Mouse (Mus musculus): ENCODE data around the gene Brms1l. TPM values are rescaled to one million over a fixed set of nuclear protein-coding genes. Genes with fewer than 3 reads are reported as not detected.

The Brms1l gene
- polyA plus RNA-seq, 1 experiment, result 22.5 TPM

- Histone ChIP-seq H3K36me3 (ENCODE audit: control insufficient read depth, insufficient read depth) (no peaks in the 10 kb centered on the region), H3ac (ENCODE audit: control insufficient read depth, insufficient read length, low read depth) (no peak overlapping the region), H3K4me3 (ENCODE audit: insufficient read depth, poor library complexity, severe bottlenecking) (no peak overlapping the region), H3K79me3 (ENCODE audit: low read depth) (peaks cover 12% of the 10 kb centered on the region), H3K79me2 (ENCODE audit: control insufficient read depth, insufficient read depth) (peaks cover 42% of the 10 kb centered on the region), H3K27me3 (ENCODE audit: control insufficient read depth, insufficient read depth, insufficient read length) (no peaks in the 10 kb centered on the region)
- TF ChIP-seq MYOG (IDR thresholded peaks at IDR 0.05; ENCODE audit: control insufficient read depth, extremely low read depth, insufficient read length), result no peak
- no peak for TF ChIP-seq CTCF (IDR thresholded peaks at IDR 0.05; ENCODE audit: control insufficient read depth, insufficient read depth, insufficient read length)
- TF ChIP-seq MYOD1 (IDR thresholded peaks at IDR 0.05; ENCODE audit: control insufficient read depth, insufficient read length, low read depth), result no peak
- TF ChIP-seq CEBPB (IDR thresholded peaks at IDR 0.05; ENCODE audit: low read depth), result no peak
- no peak for TF ChIP-seq MAX (IDR thresholded peaks at IDR 0.05)
- no peak for TF ChIP-seq FOSL1 (IDR thresholded peaks at IDR 0.05; ENCODE audit: insufficient read depth, low read length, poor library complexity, severe bottlenecking)
- TF ChIP-seq USF1 (IDR thresholded peaks at IDR 0.05; ENCODE audit: low read depth), result no peak
These were observed 35.0 kb upstream of the Brms1l start for GRCm38 (mm10) chr12:55801131-55801530.

DNA sequence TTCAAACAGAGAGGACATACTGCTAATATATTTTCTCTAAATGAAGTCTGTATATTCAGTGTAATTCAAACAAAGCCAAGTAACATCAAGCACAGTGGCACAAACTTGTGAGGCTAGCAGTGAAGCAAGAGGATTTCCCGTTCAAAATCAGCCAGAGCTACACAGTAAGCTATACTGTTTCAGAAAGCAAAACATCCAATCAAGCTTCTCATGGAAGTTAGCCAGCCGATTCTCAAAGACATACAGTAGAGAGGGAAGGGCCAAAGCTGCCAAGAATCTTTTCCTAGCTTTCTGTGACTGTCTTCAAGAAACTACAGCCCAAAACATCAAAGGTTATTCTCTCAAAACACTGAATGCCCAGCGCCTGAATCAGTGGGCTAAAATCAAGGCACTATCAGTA lies 31.1 kb upstream of the Brms1l start:
- no peak overlapping the region for H3ac ChIP-seq (ENCODE audit: control insufficient read depth, insufficient read length, low read depth)
- no peaks in the 10 kb centered on the region for H3K27me3 ChIP-seq (ENCODE audit: control insufficient read depth, insufficient read depth, insufficient read length)
- no peaks in the 10 kb centered on the region for H3K36me3 ChIP-seq (ENCODE audit: control insufficient read depth, insufficient read depth)
- TF ChIP-seq MYOG (IDR thresholded peaks at IDR 0.05; ENCODE audit: control insufficient read depth, extremely low read depth, insufficient read length) (no peak), FOSL1 (IDR thresholded peaks at IDR 0.05; ENCODE audit: insufficient read depth, low read length, poor library complexity, severe bottlenecking) (no peak), USF1 (IDR thresholded peaks at IDR 0.05; ENCODE audit: low read depth) (no peak), MAX (IDR thresholded peaks at IDR 0.05) (no peak), MYOD1 (IDR thresholded peaks at IDR 0.05; ENCODE audit: control insufficient read depth, insufficient read length, low read depth) (no peak), CTCF (IDR thresholded peaks at IDR 0.05; ENCODE audit: control insufficient read depth, insufficient read depth, insufficient read length) (no peak), CEBPB (IDR thresholded peaks at IDR 0.05; ENCODE audit: low read depth) (no peak)
- peaks cover 32% of the 10 kb centered on the region for H3K79me2 ChIP-seq (ENCODE audit: control insufficient read depth, insufficient read depth)
- peaks cover 4% of the 10 kb centered on the region for H3K79me3 ChIP-seq (ENCODE audit: low read depth)
- H3K4me3 ChIP-seq (ENCODE audit: insufficient read depth, poor library complexity, severe bottlenecking), result no peak overlapping the region

GRCm38 (mm10) chr12:55816488-55816887 lies 19.6 kb upstream of the Brms1l start:
- Histone ChIP-seq H3ac (ENCODE audit: control insufficient read depth, insufficient read length, low read depth) (no peak overlapping the region), H3K79me3 (ENCODE audit: low read depth) (peaks cover 24% of the 10 kb centered on the region), H3K36me3 (ENCODE audit: control insufficient read depth, insufficient read depth) (no peaks in the 10 kb centered on the region), H3K79me2 (ENCODE audit: control insufficient read depth, insufficient read depth) (peaks cover 52% of the 10 kb centered on the region), H3K27me3 (ENCODE audit: control insufficient read depth, insufficient read depth, insufficient read length) (no peaks in the 10 kb centered on the region), H3K4me3 (ENCODE audit: insufficient read depth, poor library complexity, severe bottlenecking) (no peak overlapping the region)
- TF ChIP-seq MYOG (IDR thresholded peaks at IDR 0.05; ENCODE audit: control insufficient read depth, extremely low read depth, insufficient read length), result no peak
- no peak for TF ChIP-seq CTCF (IDR thresholded peaks at IDR 0.05; ENCODE audit: control insufficient read depth, insufficient read depth, insufficient read length)
- no peak for TF ChIP-seq CEBPB (IDR thresholded peaks at IDR 0.05; ENCODE audit: low read depth)
- no peak for TF ChIP-seq MAX (IDR thresholded peaks at IDR 0.05)
- TF ChIP-seq USF1 (IDR thresholded peaks at IDR 0.05; ENCODE audit: low read depth), result no peak
- TF ChIP-seq FOSL1 (IDR thresholded peaks at IDR 0.05; ENCODE audit: insufficient read depth, low read length, poor library complexity, severe bottlenecking), result no peak
- no peak for TF ChIP-seq MYOD1 (IDR thresholded peaks at IDR 0.05; ENCODE audit: control insufficient read depth, insufficient read length, low read depth)

- Histone ChIP-seq H3K36me3 (ENCODE audit: control insufficient read depth, insufficient read depth) (no peaks in the 10 kb centered on the region), H3K79me2 (ENCODE audit: control insufficient read depth, insufficient read depth) (peaks cover 41% of the 10 kb centered on the region), H3K79me3 (ENCODE audit: low read depth) (peaks cover 20% of the 10 kb centered on the region), H3K27me3 (ENCODE audit: control insufficient read depth, insufficient read depth, insufficient read length) (no peaks in the 10 kb centered on the region), H3K4me3 (ENCODE audit: insufficient read depth, poor library complexity, severe bottlenecking) (peak overlapping the region; percentile 89), H3ac (ENCODE audit: control insufficient read depth, insufficient read length, low read depth) (peak overlapping the region; percentile 84)
- TF ChIP-seq CEBPB (IDR thresholded peaks at IDR 0.05; ENCODE audit: low read depth) (no peak), FOSL1 (IDR thresholded peaks at IDR 0.05; ENCODE audit: insufficient read depth, low read length, poor library complexity, severe bottlenecking) (no peak), CTCF (IDR thresholded peaks at IDR 0.05; ENCODE audit: control insufficient read depth, insufficient read depth, insufficient read length) (no peak), MAX (IDR thresholded peaks at IDR 0.05) (no peak), USF1 (IDR thresholded peaks at IDR 0.05; ENCODE audit: low read depth) (no peak), MYOD1 (IDR thresholded peaks at IDR 0.05; ENCODE audit: control insufficient read depth, insufficient read length, low read depth) (no peak), MYOG (IDR thresholded peaks at IDR 0.05; ENCODE audit: control insufficient read depth, extremely low read depth, insufficient read length) (no peak)
These were observed 15.9 kb upstream of the Brms1l start for GRCm38 (mm10) chr12:55820119-55820660.

- Histone ChIP-seq H3K79me2 (ENCODE audit: control insufficient read depth, insufficient read depth) (peaks cover 35% of the 10 kb centered on the region), H3ac (ENCODE audit: control insufficient read depth, insufficient read length, low read depth) (peak within 1 kb of the TSS; percentile 84), H3K36me3 (ENCODE audit: control insufficient read depth, insufficient read depth) (no peaks in the 10 kb centered on the region), H3K4me3 (ENCODE audit: insufficient read depth, poor library complexity, severe bottlenecking) (peak within 1 kb of the TSS; percentile 89), H3K27me3 (ENCODE audit: control insufficient read depth, insufficient read depth, insufficient read length) (no peaks in the 10 kb centered on the region), H3K79me3 (ENCODE audit: low read depth) (peaks cover 18% of the 10 kb centered on the region)
- TF ChIP-seq CTCF (IDR thresholded peaks at IDR 0.05; ENCODE audit: control insufficient read depth, insufficient read depth, insufficient read length) (peak; percentile 5), FOSL1 (IDR thresholded peaks at IDR 0.05; ENCODE audit: insufficient read depth, low read length, poor library complexity, severe bottlenecking) (no peak), MAX (IDR thresholded peaks at IDR 0.05) (peak; percentile 17)
These were observed 15.3 kb upstream of the Brms1l start, which contains the start of gene Ralgapa1 for GRCm38 (mm10) chr12:55820661-55821314. Gene Ralgapa1 (minus strand): TSS chr12:55821167.

All from C2C12 (cell line).